Mouse (Mus musculus) spleen, postnatal 14 days (tissue): ENCODE measurements around the gene Fhad1.
A peak's percentile ranks its signal among the peaks of the same experiment; 100 is the strongest.

Experiments used
- DNase-seq, 2 experiments: peaks; one replicate each; pipeline ENCODE4 v3.0.0; 2021 to 2022; ENCODE audit warnings: low spot score in 2 of 2

The Fhad1 gene

DNA sequence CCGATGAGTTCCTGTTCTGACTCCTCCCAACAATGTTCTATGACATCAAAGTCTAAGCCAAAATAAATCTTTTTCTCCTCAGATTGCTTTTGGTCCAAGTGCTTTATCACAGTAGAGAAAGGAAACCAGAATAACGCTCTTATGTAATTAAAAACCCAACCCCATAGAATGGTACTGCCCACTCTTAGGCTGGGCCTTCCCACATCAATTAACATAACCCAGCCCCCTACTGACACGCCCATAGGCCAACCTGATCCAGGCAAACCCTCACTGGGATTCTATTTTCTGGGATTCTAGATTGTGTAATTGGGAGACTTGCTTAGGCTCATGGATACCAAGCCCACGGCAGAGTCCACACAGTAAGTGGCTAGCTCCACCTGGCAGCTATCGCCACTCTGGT, 149.9 kb downstream of the Fhad1 start:
- no peak for DNase-seq

DNA sequence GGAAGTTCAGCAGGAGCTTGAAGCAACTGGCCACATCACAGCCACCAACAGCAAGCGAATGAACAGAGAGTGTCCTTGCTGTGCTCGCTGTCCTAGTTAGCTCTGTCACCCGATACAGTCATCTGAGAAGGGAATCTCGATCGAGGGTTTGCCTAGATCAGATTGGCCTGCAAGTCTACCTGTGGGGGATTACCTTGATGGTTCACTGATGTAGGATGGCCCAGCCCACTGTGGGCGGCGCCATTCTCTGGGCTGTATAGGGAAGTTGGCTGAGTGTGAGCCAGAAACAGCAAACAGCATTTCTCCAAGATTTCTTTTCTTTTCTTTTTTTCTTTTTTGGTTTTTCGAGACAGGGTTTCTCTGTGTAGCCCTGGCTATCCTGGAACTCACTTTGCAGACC, 150.4 kb downstream of the Fhad1 start:
- DNase-seq = no peak

DNA sequence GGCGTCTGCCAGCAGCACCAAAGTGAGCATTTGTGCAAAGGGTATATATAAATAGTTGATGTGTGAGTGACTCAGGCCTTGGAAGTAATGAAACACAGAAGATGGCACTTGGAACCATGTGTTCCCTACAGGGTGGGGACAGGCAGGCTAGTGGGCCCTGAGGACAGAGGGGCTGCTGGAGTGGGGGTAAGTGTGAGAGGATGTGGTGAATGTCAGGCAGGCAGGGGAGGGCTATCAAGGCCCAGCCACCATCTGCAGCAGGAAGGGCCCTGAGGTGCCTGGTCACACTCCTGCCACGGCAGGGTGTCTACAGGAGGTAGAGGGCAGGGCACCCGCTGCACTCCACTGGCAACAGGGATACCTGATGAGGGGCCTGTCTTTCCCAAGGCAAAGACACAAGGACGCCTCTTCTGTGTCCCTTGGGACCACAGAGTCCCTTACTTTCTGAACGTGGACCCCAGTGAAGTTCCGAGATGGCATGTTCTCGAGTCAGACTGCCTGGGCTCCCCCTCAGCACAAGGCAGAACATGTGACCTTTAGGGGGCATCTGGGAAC, 151.1 kb downstream of the Fhad1 start:
- DNase-seq = no peak

DNA sequence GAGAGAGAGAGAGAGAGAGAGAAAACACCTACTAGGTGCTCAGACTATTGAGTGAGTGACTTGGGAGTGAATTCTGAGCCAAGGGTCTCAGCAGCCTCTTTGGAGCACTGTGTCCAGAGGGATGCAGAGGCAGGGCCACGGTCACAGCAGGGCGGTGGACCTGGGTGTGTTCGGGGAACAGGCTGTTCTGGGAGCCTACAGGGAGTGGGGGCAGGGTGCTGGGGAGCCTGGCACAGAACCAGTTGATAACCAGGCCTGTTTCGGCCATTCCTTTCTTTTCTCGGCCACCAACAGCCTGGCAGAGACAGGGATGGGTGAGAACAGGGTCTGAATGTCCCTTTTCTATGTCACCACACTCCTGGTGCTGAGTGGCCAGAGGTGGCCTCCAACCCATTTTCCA, 152.0 kb downstream of the Fhad1 start:
- no peak for DNase-seq

DNA sequence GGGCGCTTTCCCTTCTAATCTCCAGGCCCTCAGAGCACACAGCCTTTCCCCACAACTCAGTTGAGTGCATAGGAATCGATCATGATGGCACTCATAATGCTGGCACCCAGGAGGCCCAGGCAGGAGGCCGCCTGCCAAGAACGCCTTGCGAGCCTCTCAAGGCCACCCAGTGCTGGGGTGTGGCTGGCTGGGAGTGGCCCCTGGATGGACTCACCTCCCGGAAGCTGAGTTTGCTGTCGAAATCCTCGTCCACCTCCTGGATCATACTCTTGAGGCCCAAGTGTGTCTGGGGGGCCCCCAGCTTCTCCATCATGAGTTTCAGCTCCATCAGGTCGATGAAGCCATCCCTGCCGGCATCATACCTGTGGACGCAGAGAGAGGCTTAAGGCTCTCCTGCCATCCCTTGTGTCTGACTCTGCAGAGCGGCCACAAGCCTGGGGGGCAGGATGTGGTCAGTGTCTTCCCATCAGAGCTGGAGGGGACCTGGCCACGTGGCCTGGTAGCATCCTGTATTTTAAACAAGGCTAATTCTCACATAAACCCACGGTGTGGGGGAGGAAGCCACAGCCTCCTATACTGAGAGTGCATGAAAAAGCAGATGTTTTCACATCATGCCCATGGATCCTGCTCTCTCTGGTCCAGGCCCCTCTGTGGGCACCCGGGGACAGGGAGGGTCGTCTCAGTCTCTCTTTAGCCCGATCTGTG, 153.1 kb downstream of the Fhad1 start:
- no peak for DNase-seq

DNA sequence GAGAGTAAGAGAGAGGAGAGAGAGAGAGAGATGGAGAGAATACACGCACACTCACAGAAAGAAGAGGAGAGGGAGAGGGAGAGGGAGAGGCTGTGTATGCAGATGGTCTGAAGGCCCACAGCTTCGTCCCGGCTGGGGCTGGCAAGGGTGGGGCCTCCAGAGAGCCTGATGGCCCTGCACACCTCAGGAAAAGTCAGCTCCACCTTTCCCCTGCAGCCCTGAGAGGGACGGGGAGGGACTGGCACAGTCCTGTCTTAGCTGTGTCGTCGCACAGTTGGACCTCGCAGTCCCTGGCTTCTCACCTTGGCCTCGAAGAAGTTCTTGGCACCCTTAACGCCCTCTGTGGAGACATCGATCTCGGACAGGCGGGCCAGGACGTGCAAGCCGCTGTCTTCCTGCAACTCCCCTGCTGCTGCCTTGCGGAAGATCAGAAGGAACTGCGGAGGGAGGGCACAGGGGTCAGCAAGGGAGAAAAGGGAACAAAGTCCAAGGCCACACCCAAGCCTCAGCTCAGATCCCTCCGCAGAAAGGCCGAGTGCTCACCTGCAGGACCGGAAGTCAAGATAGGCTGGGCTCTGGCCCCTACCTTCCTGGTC, 154.5 kb downstream of the Fhad1 start:
- DNase-seq = no peak

DNA sequence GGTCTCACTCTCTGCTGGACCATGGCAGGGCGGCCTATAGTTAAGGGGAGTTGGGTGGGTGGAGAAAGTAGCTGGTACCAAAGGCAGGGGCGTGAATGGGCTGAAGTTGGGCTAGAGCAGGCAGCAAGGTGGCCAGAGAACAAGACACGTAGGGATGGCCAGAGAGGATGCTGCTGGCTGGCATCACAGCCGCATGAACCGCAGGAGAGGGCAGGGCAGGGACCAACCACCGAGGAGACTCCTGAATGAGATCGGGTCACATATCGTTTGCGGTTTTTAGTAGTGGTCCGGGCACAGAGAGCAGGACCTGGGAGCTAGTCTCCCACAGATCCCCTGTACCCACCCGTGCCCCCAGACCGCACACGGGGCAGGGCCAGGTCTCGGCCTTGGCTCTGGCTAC, 155.5 kb downstream of the Fhad1 start:
- DNase-seq = no peak

DNA sequence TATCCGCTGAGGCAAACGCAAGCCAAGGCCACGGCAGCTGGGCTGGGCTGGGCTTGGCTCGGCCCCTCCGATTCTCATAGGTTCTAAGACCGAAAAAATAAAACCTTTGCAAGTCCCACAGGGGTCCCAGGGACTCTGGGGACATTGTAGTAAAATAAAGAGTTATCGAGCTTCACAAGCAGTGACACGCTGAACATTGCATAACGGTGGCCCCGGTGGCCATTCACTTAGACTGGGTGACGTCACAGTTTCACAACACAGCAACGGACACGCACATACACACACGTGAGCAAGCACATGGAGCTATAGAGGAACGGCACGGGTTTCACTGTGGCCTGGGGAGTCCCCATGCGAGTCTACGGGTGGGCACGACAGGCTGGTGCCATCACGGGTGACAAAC, 156.4 kb downstream of the Fhad1 start:
- DNase-seq = no peak

DNA sequence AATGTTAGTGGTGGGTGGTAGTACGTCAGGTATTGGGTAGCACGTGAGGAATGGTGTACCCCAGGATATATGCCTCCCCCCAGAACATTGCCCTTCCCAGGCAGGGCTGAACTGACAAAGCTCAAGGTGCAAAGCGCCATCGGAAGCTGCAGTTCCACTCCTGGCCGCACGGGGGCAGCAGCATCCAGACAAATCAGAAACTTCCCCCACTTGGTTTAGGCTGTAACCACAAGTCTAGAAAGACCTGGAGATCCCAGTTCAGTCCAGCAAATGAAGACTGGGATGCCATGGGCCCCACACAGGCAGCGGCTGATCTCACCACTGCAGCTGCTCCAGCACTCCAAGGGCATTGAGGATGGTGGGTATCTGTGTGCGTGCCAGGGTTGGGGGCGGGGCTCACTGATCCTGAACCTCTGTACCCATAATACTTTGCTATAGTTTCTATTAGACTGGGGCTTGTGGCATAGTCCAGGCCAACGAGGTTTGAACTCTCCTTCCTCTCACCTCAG, 157.4 kb downstream of the Fhad1 start:
- peak; percentile 55 to 73 for DNase-seq

DNA sequence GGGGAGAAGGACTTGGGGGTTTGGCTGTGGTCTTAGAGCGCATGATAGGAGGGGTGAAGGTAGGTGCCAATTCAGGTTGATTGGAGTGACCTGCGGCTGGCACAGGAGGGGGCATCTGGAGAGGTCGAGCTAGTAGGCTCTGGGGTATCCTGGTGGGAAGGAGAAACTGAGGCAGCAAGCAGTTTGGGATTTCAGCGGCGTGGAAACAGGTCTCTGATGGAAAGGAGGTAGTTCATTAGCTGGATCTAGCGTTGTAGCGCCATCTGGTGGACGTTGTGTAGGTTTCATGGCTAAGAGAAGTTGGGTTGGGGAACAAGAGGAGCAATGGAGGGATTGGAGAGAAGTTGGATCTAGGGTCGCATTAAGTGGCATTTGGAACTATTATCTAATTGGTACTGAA, 161.4 kb downstream of the Fhad1 start:
- peak in 1 of 2 experiments; percentile 48 for DNase-seq

DNA sequence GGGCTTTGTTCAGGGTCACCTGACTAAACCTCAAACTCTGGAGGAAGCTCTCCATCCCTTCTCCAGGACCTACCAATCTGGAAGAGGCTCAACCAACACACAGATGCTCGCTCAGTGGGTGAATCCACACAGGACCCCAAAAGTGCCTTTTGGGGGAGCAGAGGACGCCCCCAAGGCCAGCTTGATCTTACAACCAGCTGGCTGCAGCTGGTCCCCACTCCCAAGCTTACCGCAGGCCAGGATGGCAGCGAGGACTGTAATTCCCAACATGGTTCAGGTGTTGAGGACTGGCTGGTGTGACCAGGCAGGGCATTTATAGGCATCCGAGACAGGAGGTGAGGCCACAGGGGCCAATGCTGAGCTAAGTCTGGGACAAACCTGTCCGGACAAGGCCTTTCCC, 168.9 kb downstream of the Fhad1 start, which contains the start of gene Ctrc:
Gene Ctrc (minus strand): TSS at position 361 of the 400 bp plus-strand sequence.
- DNase-seq = no peak
